Mouse (Mus musculus) retina, postnatal 7 days (tissue): ENCODE results near the gene Carns1.
"Not testable (repeated sequence)": the region's sequence is repeated elsewhere in the genome, so short reads cannot be mapped to it uniquely, and the experiment has no call there.

Source experiments
- DNase-seq: peaks from one replicate; pipeline ENCODE4 v3.0.0-alpha.2; 2012; ENCODE audit warnings: low read depth, low spot score

The Carns1 gene

DNA sequence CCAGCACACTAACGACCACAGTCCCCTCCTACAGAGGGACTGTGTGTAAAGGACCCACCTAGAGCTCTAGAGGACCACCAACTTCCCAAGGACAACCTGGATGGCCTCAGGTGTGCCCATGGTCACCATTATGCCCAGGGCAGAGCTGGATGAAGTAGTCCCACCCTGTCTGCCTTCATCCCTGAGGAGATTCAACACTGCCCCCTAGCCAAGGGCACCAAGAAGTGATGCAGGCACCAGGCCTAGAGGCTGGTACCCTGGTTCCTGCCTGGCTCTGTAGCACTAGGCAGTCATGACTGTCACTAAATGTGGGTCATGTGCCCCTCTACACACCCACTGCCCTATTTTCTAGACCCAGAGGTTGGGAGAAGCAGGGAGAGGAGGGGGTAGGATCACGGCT, 43.5 kb downstream of the Carns1 start:
- no peak for DNase-seq

DNA sequence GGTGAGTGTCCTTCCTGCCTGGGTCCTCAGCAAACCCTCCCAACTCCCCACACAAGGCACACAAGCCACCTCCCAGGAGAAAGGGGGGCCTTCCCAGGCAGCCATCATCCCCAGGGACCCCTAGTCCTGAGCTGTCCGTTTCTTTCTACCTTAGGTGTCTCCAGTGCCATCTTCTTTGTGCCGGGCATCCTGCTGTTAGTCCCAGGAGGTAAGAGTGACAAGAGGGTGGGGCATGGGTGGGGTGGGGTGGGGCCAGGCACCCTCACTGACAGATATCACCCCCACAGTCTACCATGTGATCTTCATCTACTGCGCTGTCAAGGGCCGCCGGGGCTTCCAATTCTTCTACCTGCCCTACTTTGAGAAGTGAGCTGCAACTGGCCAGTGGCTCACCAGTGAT, 44.2 kb downstream of the Carns1 start:
- DNase-seq = no peak

DNA sequence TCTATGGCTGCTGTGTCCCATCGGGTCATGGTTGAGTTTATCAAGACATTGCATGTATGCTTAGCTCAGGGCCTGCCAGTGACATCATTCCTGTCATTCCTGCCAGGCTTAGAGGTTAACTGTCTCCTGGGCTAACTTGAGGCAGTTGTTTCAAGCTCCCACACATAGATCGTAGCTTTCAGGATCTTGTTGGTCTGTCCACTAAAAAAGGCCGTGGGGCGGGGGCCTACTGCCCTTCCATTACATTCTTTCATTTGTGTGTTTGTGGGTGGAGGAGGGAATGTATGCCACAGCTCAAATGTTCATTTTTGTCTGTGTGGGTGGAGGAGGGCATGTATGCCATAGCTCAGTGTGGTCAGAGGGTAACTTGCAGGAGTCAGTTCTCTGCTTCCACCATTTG, 45.2 kb downstream of the Carns1 start:
- DNase-seq = no peak

DNA sequence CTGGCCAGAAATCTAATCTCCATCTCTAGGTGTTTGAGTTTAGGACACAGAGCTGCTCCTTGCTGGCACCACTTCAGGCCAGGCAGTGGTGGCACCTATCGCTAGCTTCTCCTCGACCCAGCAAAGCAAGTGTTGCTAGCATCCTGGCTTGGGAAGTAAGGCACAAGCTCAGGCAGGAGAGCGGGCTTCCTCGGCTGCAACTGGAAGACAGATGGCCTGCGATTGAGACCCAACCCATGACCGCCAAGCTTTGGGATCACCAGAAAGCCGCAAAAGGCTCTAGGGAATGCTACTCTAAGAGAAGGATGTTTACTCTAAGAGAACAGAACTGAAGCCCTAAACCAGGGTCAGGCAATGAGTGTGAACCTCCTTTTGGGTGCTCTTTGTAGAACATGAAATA, 45.8 kb downstream of the Carns1 start:
- no peak for DNase-seq

DNA sequence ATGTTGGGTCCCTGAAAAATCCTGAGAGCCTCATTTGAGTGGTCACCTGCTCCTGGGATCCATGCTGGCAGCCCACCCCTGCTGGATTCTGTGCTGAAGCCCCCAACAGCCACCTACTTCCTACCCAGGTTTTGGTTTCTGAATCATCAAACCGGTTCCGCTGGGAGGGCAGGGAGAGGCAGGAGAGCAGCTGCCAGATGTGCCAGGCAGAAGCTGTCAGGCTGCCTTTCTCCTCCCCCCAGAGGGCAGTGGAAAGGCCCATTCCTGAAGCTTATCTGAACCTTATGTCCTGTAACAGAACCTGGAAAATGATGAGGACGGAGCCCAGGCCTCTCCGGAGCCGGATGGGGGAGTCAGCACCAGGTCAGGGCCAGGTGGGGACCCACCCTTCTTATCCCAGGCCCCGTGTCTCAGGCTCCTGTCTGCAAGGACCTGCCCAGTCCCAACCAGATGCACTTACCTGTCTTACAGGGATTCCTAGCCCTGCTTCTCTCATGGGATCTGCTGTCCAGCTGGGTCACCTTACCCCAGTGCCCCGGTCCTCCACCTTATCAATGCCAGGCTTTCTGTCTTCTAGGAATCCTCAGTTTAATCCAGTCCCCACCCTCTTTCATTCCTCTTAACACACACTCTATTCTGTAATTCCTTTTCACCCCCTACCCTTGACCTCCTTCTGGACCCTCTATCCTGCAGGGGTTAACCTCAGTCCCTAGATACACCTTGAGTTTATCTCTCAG, 48.4 kb downstream of the Carns1 start:
- no peak for DNase-seq

DNA sequence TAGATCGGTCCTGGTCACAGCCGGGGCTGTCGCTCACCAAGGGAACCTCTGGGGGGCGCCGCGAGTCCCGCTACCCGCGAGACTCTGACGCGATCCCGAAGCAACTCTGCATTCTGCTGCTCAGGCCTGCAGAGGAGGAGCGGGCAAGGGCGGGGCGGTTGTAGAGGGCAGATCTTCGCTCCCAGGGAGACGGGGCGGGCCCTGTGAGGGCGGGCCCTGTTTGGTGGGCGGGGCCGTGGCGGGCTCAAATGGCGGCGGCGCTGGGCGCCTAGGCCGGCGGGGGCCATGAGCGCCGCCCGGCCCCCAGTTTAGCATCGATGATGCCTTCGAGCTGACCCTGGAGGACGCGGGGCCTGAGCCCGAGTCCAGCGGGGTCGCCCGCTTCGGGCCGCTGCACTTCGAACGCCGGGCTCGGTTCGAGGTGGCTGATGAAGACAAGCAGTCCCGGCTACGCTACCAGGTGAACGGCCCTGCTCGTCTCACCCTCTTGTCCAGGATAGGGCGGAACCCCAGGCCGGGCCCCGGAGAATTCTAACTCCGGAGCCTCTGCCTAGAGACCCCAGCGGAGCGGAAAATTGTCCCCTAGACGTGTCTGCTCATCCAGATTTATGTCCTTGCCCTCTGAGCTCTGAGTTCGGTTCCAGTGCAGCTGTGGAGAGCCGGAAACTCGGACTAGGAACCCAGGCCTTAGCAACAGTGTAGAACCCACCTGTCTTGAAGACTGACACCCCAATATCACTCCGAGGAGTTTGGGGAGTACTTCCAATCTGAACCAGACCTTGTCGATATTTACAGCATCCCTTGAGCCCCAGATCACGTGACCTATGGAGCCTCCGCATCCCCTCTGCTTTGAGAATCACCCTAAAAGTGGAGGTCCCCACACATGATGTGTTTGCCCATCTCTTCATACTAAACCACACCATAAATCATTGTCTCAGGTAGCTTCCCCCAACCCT, 49.3 kb downstream of the Carns1 start, which contains the start of gene Aip:
Aip (minus strand) TSS at position 118 of the 956 bp plus-strand sequence.
- peak; percentile 95 for DNase-seq

DNA sequence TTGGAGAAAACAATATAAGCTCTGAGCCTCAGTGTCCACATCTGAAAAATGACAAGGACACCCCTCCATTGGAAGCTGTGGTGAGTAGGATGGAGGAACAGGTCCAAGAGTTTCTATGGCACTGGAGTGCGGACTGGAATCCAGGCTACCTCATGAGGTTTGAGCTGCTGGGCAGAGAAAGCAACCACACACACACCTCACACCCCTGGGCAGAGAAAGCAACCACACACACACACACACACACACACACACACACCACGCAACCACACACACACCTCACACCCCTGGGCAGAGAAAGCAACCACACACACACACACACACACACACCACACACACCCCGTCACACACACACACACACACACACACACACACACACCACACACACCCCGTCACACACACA, 50.0 kb downstream of the Carns1 start:
- DNase-seq = not testable (repeated sequence)

DNA sequence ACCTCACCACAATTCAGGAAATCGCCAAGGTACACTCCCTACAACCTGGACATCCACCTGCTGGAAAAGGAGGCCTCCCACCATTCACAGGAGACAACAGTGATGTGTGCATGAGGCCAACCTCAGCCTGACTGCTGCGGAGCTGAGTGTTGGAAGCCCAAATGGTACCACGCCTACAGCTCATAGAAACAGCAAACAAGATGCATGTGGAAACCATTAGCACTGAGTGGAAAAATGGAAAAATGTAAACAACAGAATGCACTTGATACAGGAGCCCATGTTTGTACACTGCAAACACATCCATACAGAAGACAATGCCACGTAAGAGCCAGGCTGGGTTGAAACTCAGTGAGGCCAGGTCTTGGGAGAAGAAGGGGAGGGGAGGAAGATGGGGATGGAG, 50.8 kb downstream of the Carns1 start:
- DNase-seq = no peak

DNA sequence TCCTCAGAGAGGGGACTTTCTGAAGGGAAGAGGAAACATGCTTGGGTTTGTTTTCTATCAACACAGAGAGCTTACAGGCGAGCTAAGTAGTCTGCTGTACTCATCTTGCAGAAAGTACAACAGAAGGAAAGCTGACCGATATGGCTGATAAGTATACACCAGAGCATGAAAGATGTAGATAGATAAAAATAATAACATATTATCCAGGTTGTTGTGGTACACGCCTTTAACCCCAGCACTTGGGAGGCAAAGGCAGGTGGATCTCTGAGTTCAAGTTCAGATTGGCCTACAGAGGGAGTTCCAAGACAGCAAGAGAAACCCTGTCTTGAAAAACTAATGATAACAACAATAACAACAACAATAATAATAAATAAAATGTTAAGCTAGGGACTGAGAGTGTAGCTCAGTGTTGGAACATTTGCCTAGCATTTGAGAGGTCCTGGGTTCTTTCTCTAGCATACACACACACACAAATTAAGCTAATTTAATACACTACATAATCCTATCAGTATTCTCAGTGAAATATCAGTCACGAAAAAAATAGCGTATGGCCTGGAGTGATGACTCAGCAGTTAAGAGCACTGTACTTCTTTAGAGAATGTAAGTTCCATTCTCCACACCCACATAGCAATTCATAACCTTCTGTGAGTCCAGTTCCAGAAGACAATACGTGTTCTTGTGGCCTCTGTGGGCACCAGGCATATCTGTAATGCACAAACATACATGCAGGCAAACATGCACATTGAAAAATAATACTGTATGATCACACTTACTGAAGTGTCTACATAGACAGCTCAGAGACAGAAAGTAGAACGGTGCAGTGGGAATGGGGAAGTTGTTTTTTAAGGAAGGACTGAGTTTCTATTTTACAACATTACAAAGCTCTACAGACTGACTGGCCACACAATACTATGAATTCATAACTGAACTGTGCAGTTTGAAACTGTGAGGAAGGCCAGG, 52.6 kb downstream of the Carns1 start:
- no peak for DNase-seq

DNA sequence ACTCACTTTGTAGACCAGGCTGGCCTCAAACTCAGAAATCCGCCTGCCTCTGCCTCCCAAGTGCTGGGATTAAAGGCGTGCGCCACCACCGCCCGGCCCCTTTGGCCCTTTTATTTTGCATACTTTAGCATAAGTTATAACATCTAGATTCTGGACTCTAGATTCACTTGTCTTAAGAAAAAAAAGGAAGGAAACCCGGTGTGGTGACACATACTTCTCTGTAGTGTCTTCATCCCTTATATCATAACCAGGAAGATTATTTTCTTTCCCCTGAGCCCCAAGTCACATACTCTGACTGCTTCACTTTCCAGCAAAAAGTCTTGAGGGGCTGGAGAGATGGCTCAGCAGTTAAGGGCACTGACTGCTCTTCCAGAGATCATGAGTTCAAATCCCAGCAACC, 53.4 kb downstream of the Carns1 start:
- not testable (repeated sequence) for DNase-seq

DNA sequence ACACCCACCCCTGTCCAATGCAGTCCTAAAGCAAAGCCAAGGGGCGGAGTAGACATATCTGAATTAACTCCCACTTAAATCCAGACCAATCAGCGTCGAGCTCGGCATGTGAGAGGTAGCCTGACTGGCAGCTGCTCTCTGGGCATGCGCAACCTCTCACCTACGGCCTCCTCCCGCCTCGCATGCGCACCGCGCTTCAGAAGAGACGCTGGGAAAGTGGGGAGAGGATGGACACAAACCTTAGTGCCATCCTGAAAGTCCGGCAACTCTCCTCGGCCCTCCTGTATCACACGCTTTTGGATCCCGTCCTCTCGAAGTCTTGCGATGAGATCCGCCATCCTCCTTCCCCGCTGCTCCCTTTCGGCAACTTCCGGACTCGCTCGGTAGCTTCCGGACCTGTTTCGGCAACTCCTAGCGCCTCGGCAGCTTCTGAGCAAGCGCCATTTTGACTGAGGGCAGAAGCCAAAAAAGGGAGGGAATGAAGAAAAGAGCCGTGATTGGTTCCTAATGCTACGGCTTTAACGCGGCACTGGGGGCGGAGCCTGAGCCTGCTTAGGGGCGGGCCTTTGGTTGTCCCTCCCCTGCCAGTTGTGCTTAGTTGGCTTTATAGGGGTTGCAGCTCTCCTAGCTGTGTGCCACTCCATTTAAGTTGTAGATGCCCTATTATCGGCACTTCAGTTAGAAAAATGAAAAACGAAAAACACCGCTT, 54.0 kb downstream of the Carns1 start:
- peak; percentile 96 for DNase-seq

DNA sequence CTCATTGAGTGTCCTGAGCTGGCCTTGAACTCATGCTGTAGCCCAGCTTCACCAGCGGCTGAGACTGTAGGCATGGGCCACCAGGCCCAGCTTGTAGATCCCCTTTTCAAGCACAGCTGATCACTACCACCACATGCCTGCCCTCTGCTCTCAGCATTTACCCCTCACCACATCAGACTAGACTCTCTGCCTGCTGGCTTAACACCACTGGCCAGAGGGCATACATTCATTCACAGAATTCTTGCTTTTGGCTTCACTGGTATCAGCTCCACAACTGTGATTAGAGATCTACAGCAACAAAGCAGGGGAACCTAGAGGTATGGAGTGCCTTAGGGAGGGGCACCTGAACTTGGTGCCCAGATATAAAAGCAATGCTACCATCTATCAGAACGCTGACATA, 54.8 kb downstream of the Carns1 start:
- no peak for DNase-seq

DNA sequence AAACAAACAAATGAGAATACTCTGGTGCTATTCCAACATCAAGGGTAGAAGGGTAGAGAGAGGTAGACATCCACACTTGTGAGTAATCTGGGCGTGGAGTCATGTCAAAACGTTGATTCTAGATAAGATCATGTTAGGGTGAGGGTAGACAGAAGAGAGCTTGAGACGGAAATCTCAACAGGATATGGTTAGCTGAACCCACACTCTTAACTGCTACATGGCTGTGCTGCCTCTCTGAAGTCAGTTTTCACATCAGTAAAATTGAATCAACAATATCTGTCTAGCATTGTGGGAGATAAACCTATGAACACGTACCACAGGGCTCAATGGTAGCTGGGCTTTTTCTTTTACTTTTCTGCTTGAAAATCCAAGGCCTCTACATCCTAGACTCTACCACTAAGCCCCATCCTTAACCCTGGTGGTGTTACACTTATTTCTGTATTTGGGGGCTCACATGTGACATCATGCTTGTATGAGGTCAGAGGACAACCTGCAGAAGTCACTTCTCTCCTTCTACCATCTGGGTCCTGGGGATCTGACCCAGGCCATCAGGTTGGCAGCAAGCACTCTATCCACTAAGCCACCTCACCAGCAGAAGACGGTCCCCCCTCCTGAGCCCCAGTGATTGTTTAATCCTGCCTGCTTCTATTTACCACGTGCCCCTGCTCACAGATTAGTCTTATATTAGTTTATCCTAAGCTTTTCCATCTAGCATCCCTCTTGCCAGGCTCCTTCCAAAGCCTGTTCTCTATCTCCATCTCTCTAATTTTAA, 55.4 kb downstream of the Carns1 start:
- DNase-seq = no peak

DNA sequence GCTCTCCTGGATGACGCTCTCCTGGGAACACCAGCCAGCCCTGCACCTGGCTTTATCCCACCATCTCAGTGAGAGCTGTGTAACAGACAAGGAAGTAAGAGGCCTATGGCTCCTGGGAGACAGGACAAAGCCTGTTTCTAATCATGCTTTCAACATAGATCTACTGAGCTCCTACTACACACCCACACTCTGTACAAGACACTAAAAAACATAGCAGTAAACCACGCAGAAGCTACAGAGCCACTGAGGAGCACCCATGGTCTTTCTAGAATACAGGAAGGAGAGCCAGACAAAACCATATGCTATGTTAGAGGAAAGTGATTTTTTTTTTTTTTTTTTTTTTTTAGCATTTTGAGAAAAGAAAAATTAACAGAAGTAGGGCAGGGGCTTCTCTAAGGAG, 56.9 kb downstream of the Carns1 start:
- no peak for DNase-seq

DNA sequence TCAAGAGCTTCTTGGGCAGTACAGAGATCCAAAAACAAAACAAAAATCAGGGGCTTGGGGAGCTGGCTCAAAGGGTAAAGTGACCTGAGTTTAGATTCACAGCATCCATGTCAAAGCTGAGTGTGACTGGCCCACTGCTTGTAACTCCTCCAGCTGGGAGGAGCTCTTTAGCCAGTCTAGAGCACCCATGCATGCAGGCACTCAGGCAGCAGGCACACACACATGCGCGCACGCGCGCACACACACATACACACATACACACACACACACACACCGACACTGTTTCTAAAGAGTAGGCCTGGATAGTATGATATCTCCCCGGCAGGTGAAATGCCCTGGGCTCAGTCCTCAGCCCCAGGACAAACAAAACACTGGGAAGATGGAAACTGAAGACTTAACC, 58.3 kb downstream of the Carns1 start:
- no peak for DNase-seq

DNA sequence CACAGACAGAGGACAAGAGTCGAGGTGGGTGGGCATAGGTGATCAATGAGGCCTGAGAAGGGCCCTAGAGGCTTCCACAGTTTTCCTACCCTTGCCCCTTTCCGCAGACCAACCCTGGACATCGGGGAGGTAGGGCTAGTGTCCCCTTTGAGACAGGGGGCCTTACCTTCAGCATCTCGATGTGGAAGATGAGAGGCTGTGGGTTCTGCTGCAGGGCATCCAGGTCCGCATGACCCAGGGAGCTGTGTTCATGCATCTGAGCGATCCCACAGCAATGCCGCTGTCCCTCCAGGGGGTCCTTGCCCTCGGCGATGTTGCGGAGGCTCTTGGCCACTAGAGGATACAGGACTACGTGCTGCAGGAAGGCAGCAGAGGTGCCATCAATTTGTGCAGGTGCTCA, 59.5 kb downstream of the Carns1 start:
- no peak for DNase-seq

DNA sequence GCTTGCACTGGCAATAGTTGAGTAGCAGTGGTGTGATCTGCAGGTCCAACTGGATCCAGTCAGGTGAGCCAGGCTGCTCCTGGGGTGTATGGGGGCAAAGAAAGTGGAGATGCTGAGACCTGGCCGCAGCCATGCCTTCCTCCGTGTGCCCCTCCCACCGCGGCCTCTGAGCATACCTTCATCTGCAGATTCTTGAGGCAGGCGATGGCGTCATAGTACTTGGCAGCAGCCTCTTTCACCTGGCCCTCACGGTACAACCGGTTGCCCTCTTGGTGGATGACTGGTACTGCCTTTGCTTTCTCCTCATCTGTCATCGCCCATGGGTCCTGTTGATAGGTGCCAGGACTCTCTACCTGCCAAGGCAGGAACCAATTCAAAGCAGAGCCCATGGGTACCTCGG, 60.1 kb downstream of the Carns1 start:
- no peak for DNase-seq

DNA sequence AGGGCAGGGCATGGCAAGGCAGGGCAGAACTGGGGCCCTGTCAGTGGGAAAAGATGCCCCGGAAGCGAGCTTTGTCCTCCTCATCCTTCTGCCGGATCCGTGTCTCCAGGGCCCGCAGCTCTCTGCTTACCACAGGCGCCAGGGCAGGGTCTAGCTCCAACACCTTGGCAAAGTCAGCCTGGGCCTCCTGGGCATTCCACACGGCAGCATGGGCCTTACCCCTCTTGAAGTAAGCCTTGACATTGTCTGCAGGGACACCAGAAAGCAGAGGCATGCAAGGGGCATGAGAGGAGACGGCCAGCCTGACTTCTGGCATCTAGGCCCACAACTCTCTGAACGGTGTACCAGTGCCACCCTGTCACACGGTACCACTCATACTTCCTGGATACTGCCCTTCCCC, 60.7 kb downstream of the Carns1 start:
- DNase-seq = no peak
